In genomic region chr5:140785240-140785872, GRCm38 (mm10) we compare ENCODE assay signal across 16 mouse cellular contexts. TPM values are rescaled to one million over a fixed set of nuclear protein-coding genes. Genes with fewer than 3 reads are reported as not detected.
A peak's percentile ranks its signal among the peaks of the same experiment; 100 is the strongest.
DNase-seq lines count a peak whose midpoint lies in the region; ATAC-seq and TF ChIP-seq lines count a peak whose summit lies in the region.
"Had no signal": no experiment of that assay in that cellular context is flagged by ENCODE, and none has a peak within 500 bp of the region (broad histone marks: within the 10 kb centered on the region; RNA-seq: fewer than 3 reads in every experiment).

No protein-coding gene starts in this region.

- no peak overlapping the region for H3K4me2 ChIP-seq in hindbrain, postnatal 0 days (ENCODE audit: low read depth, low read length)
- H3K4me2 ChIP-seq in hindbrain, embryonic 11.5 days (replicated peaks; ENCODE audit: low read depth, low read length) = no peak overlapping the region
- H3K4me2 ChIP-seq: embryonic facial prominence, embryonic 12.5 days; heart, embryonic 11.5 days; intestine, embryonic 15.5 days; liver, embryonic 12.5 days had no signal

- H3K9me3 ChIP-seq in hindbrain, postnatal 0 days (ENCODE audit: low read length) = no peaks in the 10 kb centered on the region
- H3K9me3 ChIP-seq in hindbrain, embryonic 11.5 days (ENCODE audit: control insufficient read depth, low read length) = no peaks in the 10 kb centered on the region
- H3K9me3 ChIP-seq: embryonic facial prominence, embryonic 12.5 days; intestine, embryonic 15.5 days; liver, embryonic 12.5 days had no signal

- peak overlapping the region; percentile 38; the same call in 1 of the 2 replicates for H3K27ac ChIP-seq in hindbrain, postnatal 0 days
- no peak overlapping the region for H3K27ac ChIP-seq in hindbrain, embryonic 11.5 days (ENCODE audit: low read depth, low read length)
- H3K27ac ChIP-seq in thymus, adult 2 months (ENCODE audit: control insufficient read depth, insufficient read depth, low read length) = peak overlapping the region; percentile 65
- H3K27ac ChIP-seq: embryonic facial prominence, embryonic 12.5 days; intestine, embryonic 15.5 days; liver, embryonic 12.5 days had no signal

- H3K9ac ChIP-seq in hindbrain, postnatal 0 days (replicated peaks; ENCODE audit: low read length) = no peak overlapping the region
- no peak overlapping the region for H3K9ac ChIP-seq in hindbrain, embryonic 11.5 days (ENCODE audit: low read depth, low read length)
- H3K9ac ChIP-seq: embryonic facial prominence, embryonic 12.5 days; intestine, embryonic 15.5 days; liver, embryonic 12.5 days had no signal

- no peaks in the 10 kb centered on the region for H3K27me3 ChIP-seq in hindbrain, postnatal 0 days (ENCODE audit: insufficient read depth, low read length)
- H3K27me3 ChIP-seq in hindbrain, embryonic 11.5 days (ENCODE audit: control insufficient read depth, insufficient read depth, low read length) = no peaks in the 10 kb centered on the region
- H3K27me3 ChIP-seq in thymus, adult 2 months (ENCODE audit: control insufficient read depth, insufficient read depth, low read length) = no peaks in the 10 kb centered on the region
- H3K27me3 ChIP-seq: embryonic facial prominence, embryonic 12.5 days; intestine, embryonic 15.5 days; liver, embryonic 12.5 days had no signal

- no peak for TF ChIP-seq POLR2A in thymus, adult 2 months (IDR thresholded peaks at IDR 0.05; ENCODE audit: control insufficient read depth, extremely low read depth, insufficient read depth, low read length, poor library complexity)

- intact Hi-C loops in heart, postnatal 25 days (cut with DNase I) = no loop called here

- WGBS in hindbrain, postnatal 0 days = 55% methylated on average over 13 of the region's 13 CpGs
- WGBS in hindbrain, embryonic 11.5 days = 90% methylated on average over 13 of the region's 13 CpGs
- 96% methylated on average over 13 of the region's 13 CpGs for WGBS in thymus, adult 2 months

- peak; percentile 69 for ATAC-seq in hindbrain, postnatal 0 days
- ATAC-seq in hindbrain, embryonic 11.5 days (ENCODE audit: low FRiP score) = no peak
- ATAC-seq: liver, embryonic 12.5 days had no signal

- H3K4me1 ChIP-seq in hindbrain, postnatal 0 days (ENCODE audit: insufficient read depth, low read length) = peaks cover 15% of the 10 kb centered on the region
- no peaks in the 10 kb centered on the region for H3K4me1 ChIP-seq in hindbrain, embryonic 11.5 days (replicated peaks; ENCODE audit: control insufficient read depth, insufficient read depth, low read length)
- peaks cover 42% of the 10 kb centered on the region for H3K4me1 ChIP-seq in thymus, adult 2 months (replicated peaks; ENCODE audit: control insufficient read depth, insufficient read depth, low read length)

- DNase-seq in adrenal gland, adult (ENCODE audit: inconsistent age in 2 of 2, low spot score in 1 of 2) = peak; percentile 65 to 71
- no peak for DNase-seq in adrenal gland, adult 2 months
- DNase-seq in heart, adult 9 months (ENCODE audit: low spot score in 2 of 2) = peak; percentile 44 to 49
- DNase-seq in heart, postnatal 25 days (ENCODE audit: low spot score) = no peak
- no peak for DNase-seq in hindbrain, postnatal 0 days (ENCODE audit: low spot score)
- DNase-seq in hindbrain, embryonic 11.5 days (ENCODE audit: low spot score) = no peak
- no peak for DNase-seq in thymus, adult 2 months
- no peak for DNase-seq in thymus, postnatal 4 days
- DNase-seq: adrenal gland, adult 8-10 months; cerebellum, adult 2 months; midbrain, embryonic 14.5 days; spleen, adult 18-20 months had no signal

- H3K4me3 ChIP-seq in hindbrain, postnatal 0 days (ENCODE audit: low read length) = no peak overlapping the region
- no peak overlapping the region for H3K4me3 ChIP-seq in hindbrain, embryonic 11.5 days (ENCODE audit: low read depth, low read length)
- no peak overlapping the region for H3K4me3 ChIP-seq in thymus, adult 2 months (ENCODE audit: control insufficient read depth, insufficient read depth, low read length)
- H3K4me3 ChIP-seq: embryonic facial prominence, embryonic 12.5 days; intestine, embryonic 15.5 days; liver, embryonic 12.5 days had no signal

- H3K36me3 ChIP-seq in hindbrain, postnatal 0 days (ENCODE audit: insufficient read depth, low read length) = peaks cover 40% of the 10 kb centered on the region; the same call in 1 of the 2 replicates
- H3K36me3 ChIP-seq in hindbrain, embryonic 11.5 days (ENCODE audit: control insufficient read depth, insufficient read depth, low read length) = 0 out of 2 replicates have a peak, but pooled peaks cover 5% of the 10 kb centered on the region
- H3K36me3 ChIP-seq in thymus, adult 2 months (ENCODE audit: control insufficient read depth, insufficient read depth, low read length) = no peaks in the 10 kb centered on the region

- TF ChIP-seq CTCF in hindbrain, postnatal 0 days (IDR thresholded peaks at IDR 0.05; ENCODE audit: low read depth) = no peak
- no peak for TF ChIP-seq CTCF in thymus, adult 2 months (IDR thresholded peaks at IDR 0.05; ENCODE audit: borderline replicate concordance, control insufficient read depth, extremely low read depth, insufficient read depth, low read length, poor library complexity)

RNA-seq across cellular contexts. Expression of gene Gna12, which starts 44.9 kb away (rescaled TPM):
- total RNA-seq in adrenal gland, adult 2 months (2021) = 100 to 1,000 TPM; 116 to 121 TPM
- 153 and 200 TPM in 2 replicates for polyA plus RNA-seq in adrenal gland, adult 2 months (2012; rRNA removed)
- 10 to 100 TPM; 89.2 to 97.2 TPM for total RNA-seq in heart, postnatal 25 days (2021)
- 201 and 208 TPM in 2 replicates for total RNA-seq in hindbrain, postnatal 0 days (2014; rRNA removed)
- polyA plus RNA-seq in hindbrain, postnatal 0 days (2015; fragmentation: Nextera tagmentation; extraction: Ambion mirVana) = 32.8 and 35.9 TPM in 2 replicates
- 17.2 and 32.3 TPM in 2 replicates for polyA plus RNA-seq in hindbrain, embryonic 11.5 days (2014; fragmentation: Nextera tagmentation; extraction: Ambion mirVana)
- polyA plus RNA-seq in thymus, adult 2 months (2012; rRNA removed) = 68.1 and 69.0 TPM in 2 replicates

Comparison
In these comparisons a context has a peak if more than half of its experiments do, and no peak if none do; other contexts are left out.
1. DNase-seq: peak in adrenal gland, adult (2 of 2) and heart, adult 9 months (2 of 2); none in adrenal gland, adult 2 months (single experiment), heart, postnatal 25 days (single experiment), hindbrain, postnatal 0 days (single experiment), hindbrain, embryonic 11.5 days (single experiment), thymus, adult 2 months (single experiment) and thymus, postnatal 4 days (single experiment).